Mouse (Mus musculus) stomach, embryonic 16.5 days (tissue): ENCODE results near the gene Frs2. TPM values are rescaled to one million over a fixed set of nuclear protein-coding genes. Genes with fewer than 3 reads are reported as not detected.

Source experiments
- ATAC-seq: fragments of 200-750 bp; cut with Nextera tagmentation; 2 replicates; pipeline ENCODE4 v1.8.0; 2017; ENCODE audit warnings: moderate number of reproducible peaks, moderate TSS enrichment; ENCODE audit not compliant: insufficient read depth, low FRiP score
- H3K27ac ChIP-seq: fragments of 300-500 bp; sonication (generic); 2 replicates; pipeline ENCODE4 v1.5.1; 2014; ENCODE audit warnings: low read length
- H3K27me3 ChIP-seq: fragments of 300-500 bp; sonication (generic); 2 replicates; pipeline ENCODE4 v1.6.1; 2014; ENCODE audit warnings: low read length, control low read depth, mixed read lengths; ENCODE audit not compliant: control insufficient read depth, insufficient read depth
- H3K36me3 ChIP-seq: fragments of 300-500 bp; sonication (generic); 2 replicates; pipeline ENCODE4 v1.6.1; 2014; ENCODE audit warnings: low read length; ENCODE audit not compliant: control insufficient read depth, insufficient read depth
- H3K4me1 ChIP-seq: fragments of 300-500 bp; sonication (generic); 2 replicates; pipeline ENCODE4 v1.6.1; 2014; ENCODE audit warnings: low read length, control low read depth, mixed read lengths; ENCODE audit not compliant: control insufficient read depth, insufficient read depth
- H3K4me2 ChIP-seq: fragments of 300-500 bp; sonication (generic); 2 replicates; pipeline ENCODE4 v1.6.1; 2014; ENCODE audit warnings: low read depth, low read length, mixed read lengths
- H3K4me3 ChIP-seq: fragments of 300-500 bp; sonication (generic); replicated peaks from 2 replicates; pipeline ENCODE4 v1.5.1; 2014; ENCODE audit warnings: mild to moderate bottlenecking, low read length
- H3K9ac ChIP-seq: fragments of 300-500 bp; sonication (generic); 2 replicates; pipeline ENCODE4 v1.6.1; 2014; ENCODE audit warnings: low read length
- H3K9me3 ChIP-seq: fragments of 300-500 bp; sonication (generic); replicated peaks from 2 replicates; pipeline ENCODE4 v1.6.1; 2016; ENCODE audit warnings: low read length, control low read depth; ENCODE audit not compliant: control insufficient read depth
- WGBS: fragments of 180-500 bp; shearing (Covaris S2); extraction: QIAGEN DNeasy Blood & Tissue Kit; methylation state at CpG from one replicate; pipeline ENCODE4 v1.1.7; 2014; 5-methylcytosine and 5-hydroxymethylcytosine counted together
- polyA plus RNA-seq: library from polyadenylated mRNA; unstranded; fragments of >200 nt; fragmentation: Nextera tagmentation; extraction: Ambion mirVana; gene quantifications from 2 replicates; pipeline ENCODE4 v1.2.1, GENCODE M21; 2015

Gene Frs2
- polyA plus RNA-seq, 1 experiment from 2014 or later, result 18.7 TPM

DNA sequence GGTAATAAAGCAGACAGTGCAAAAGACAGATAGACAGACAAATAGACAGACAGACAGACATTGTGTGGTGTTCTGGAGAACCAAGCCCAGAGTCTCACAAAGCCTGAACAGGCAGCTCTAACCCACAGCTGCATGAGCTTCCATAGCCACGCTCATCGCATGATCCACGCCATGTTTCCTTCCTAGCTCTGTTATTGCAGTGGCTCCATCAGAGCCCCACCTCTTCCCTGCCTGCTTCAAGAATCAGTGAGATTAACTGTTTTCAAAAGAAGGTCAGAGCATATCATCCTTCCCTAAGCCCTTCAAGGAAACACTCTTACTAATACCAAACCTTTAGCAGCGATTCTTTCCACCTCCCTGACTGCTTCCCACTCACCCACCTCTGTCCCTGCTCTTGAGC, 43.3 kb downstream of the Frs2 start:
- Histone ChIP-seq H3K27me3 (no peaks in the 10 kb centered on the region), H3K9me3 (no peaks in the 10 kb centered on the region), H3K36me3 (no peaks in the 10 kb centered on the region), H3K9ac (no peak overlapping the region), H3K4me3 (no peak overlapping the region), H3K4me2 (no peak overlapping the region), H3K4me1 (peaks cover 26% of the 10 kb centered on the region), H3K27ac (no peak overlapping the region; the same call in 1 of the 2 replicates)
- ATAC-seq, result peak; percentile 35; the same call in 1 of the 2 replicates
- 48% methylated on average over 4 of the region's 4 CpGs for WGBS

DNA sequence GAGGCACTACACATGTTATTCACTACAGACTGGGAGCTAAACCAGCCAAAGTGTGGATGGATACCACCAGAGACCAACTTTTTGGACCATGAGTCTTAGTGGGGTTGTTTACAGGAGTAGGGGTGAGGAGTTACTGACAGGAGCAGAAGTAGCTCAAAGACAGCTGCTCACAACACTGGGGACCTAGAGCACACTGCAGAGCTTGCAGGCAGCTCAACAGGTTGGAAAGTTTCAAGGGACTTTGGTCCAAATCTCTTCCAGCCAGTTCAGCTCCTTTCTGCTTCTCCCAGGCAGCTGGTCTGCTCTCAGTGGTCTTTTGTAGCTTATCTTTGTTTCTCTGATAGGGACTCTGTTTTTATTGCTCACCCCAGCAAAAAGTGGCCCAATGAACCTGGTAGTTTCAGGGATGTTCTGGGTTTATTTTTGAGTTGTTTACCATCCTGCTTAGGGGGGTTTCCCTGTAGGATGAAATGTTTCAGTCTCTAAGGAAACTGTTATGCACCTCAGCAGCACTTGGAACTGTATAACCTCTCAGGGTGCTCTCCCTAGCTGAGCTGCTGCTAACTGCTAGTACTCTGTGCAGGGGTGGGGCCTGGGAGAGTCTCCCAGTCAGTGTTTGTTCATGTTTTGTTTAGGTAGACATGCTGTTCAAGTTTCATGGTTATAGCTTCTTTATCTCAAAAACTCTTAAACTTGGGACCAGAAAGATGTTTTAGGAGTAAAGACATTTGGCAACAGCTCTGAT, 44.3 kb downstream of the Frs2 start:
- H3K4me1 ChIP-seq, result peaks cover 24% of the 10 kb centered on the region
- no peaks in the 10 kb centered on the region for H3K36me3 ChIP-seq
- H3K4me3 ChIP-seq, result no peak overlapping the region
- no peaks in the 10 kb centered on the region for H3K9me3 ChIP-seq
- no peak overlapping the region for H3K4me2 ChIP-seq
- H3K27me3 ChIP-seq, result no peaks in the 10 kb centered on the region
- H3K9ac ChIP-seq, result no peak overlapping the region
- no peak for ATAC-seq
- no peak overlapping the region for H3K27ac ChIP-seq

DNA sequence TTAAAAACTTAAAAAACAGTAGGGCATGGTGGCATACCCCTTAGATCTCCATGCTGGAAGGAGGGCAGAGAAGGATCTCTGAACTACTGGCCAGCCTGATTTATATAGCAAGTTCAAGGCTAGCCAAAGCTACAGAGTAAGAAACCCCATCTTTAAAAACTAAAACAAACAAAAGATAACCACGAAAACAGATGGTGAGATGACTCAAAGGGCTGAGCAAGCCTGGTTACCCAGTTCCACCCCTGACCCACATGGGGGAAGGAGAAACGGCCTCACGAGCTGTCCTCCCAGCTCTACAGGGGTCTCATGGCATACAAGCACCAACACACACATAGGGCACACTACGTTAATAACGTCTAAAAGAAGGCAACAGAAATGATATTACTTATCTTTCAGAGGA, 48.2 kb downstream of the Frs2 start:
- Histone ChIP-seq H3K4me2 (no peak overlapping the region), H3K27me3 (no peaks in the 10 kb centered on the region), H3K9ac (no peak overlapping the region), H3K36me3 (no peaks in the 10 kb centered on the region), H3K4me3 (no peak overlapping the region), H3K9me3 (no peaks in the 10 kb centered on the region), H3K4me1 (peaks cover 10% of the 10 kb centered on the region; the same call in 1 of the 2 replicates), H3K27ac (no peak overlapping the region)
- ATAC-seq, result no peak
- WGBS, result 73% methylated on average over 5 of the region's 5 CpGs

DNA sequence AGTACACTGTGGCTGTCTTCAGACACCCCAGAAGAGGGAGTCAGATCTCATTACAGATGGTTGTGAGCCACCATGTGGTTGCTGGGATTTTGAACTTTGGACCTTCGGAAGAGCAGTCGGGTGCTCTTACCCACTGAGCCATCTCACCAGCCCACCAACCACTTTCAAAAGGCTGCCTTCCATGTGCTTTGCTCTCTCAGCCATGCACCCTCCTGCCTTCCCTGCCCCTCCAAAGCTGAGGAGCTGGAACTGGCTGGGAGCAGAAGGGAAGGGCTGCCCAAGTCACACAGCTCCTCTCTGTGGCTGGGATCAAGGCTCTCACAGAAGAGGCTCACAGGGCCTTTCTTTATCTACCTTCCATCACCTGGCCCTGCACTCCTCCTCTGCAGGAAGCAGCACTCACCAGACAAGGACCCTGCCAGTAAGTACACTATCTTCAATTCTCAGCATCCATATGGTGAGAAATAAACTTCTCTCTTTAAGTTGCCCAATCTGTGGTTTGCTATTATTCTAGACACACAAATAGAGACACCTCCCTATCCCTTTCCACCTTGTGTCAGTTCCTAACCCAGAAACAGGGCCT, 51.1 kb downstream of the Frs2 start:
- 74% methylated on average over 2 of the region's 2 CpGs for WGBS
- no peak for ATAC-seq
- H3K4me3 ChIP-seq, result no peak overlapping the region

DNA sequence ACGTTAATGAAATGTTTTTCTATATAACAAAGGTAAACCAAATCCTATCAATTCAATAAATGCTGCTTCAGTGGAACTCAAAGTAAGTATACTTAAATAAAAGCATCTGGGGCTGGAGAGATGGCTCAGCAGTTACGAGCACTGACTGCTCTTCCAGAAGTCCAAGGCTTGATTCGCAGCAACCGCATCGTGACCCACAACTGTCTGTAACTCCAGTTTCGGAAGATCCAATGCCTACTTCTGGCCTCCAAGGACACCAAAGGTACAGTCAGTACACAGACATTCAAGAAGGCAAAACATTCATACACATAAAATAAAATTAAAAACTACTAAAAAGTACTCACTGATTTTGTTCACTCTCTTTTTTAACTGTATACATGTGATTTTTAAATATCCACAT, 52.2 kb downstream of the Frs2 start:
- Histone ChIP-seq H3K4me2 (no peak overlapping the region), H3K27me3 (no peaks in the 10 kb centered on the region), H3K36me3 (no peaks in the 10 kb centered on the region), H3K4me3 (no peak overlapping the region), H3K27ac (no peak overlapping the region), H3K4me1 (peaks cover 11% of the 10 kb centered on the region), H3K9me3 (no peaks in the 10 kb centered on the region), H3K9ac (no peak overlapping the region)
- 88% methylated on average over 6 of the region's 6 CpGs for WGBS
- no peak for ATAC-seq

More for the DNA sequence above, 51.1 kb downstream of the Frs2 start:
- Histone ChIP-seq H3K9ac (no peak overlapping the region), H3K27me3 (no peaks in the 10 kb centered on the region), H3K36me3 (no peaks in the 10 kb centered on the region), H3K9me3 (no peaks in the 10 kb centered on the region), H3K4me2 (no peak overlapping the region), H3K27ac (no peak overlapping the region), H3K4me1 (peaks cover 11% of the 10 kb centered on the region)

DNA sequence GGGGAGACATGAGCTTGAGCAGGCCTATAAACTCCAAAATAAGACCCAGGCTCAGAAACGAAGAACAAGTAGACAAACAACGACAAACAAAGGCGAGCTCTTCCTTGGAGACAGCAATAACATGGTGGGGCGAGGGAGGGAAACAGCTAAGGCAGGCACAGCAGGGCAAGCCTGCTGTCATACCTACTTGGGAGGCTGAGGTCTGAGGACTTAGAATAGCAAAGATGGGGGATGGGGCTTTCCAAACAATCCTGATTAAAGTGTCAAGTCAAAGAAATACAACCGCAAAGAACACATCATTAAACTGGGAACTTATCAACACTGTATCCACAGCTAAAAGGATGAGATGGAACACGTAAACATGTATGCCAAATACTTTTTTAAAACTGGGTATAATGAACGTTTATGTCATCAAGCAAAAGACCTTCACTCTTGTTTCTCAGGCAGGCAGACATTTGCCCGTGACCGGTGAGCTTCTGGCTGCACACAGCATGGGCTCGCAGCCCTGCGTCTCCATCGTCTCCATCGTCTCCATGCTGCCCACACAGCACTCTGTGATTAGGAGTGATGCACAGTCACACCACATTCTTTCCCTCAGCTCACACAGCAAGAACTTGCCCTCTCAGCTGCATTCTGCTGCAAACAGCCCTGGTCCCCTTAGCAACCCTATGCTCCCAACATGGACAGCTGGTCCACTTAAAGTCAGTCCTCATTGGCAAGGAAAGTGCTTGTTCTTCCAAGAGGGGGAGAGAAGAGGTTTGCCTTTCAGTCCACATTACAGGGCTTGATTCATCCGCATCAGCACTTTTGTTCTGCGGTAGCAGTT, 53.6 kb downstream of the Frs2 start:
- H3K27me3 ChIP-seq, result no peaks in the 10 kb centered on the region
- WGBS, result 40% methylated on average over 15 of the region's 15 CpGs
- H3K36me3 ChIP-seq, result no peaks in the 10 kb centered on the region
- 0 out of 2 replicates have a peak overlapping the region, but pooled peaks have one; percentile 9 for H3K27ac ChIP-seq
- ATAC-seq, result peak; percentile 79
- no peak overlapping the region for H3K4me2 ChIP-seq
- no peak overlapping the region for H3K9ac ChIP-seq
- peaks cover 11% of the 10 kb centered on the region for H3K4me1 ChIP-seq
- H3K4me3 ChIP-seq, result no peak overlapping the region
- H3K9me3 ChIP-seq, result no peaks in the 10 kb centered on the region

DNA sequence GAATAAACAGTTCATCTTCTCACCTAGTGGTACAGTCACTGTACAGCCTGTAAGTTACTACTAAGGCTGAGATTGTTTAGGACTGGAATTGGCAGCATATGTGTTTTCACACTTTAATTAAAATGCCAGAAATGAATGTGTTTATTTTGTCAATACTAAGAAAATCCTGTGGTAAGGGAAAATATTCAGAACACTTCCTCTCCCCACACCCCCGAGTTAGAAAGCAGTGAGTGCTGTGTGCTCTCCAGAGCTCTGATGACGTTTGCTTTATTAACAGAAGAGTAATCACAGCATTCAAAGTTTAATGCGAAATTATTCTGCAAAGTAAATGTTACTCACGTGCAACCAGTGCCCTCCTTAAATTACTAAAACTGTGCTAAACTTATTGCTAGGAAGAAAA, 58.7 kb downstream of the Frs2 start:
- Histone ChIP-seq H3K4me2 (no peak overlapping the region), H3K4me3 (no peak overlapping the region), H3K9ac (no peak overlapping the region), H3K9me3 (no peaks in the 10 kb centered on the region), H3K27me3 (no peaks in the 10 kb centered on the region), H3K36me3 (no peaks in the 10 kb centered on the region; the same call in 1 of the 2 replicates), H3K27ac (no peak overlapping the region), H3K4me1 (peaks cover 5% of the 10 kb centered on the region; the same call in 1 of the 2 replicates)
- 61% methylated on average over 4 of the region's 4 CpGs for WGBS
- no peak for ATAC-seq

DNA sequence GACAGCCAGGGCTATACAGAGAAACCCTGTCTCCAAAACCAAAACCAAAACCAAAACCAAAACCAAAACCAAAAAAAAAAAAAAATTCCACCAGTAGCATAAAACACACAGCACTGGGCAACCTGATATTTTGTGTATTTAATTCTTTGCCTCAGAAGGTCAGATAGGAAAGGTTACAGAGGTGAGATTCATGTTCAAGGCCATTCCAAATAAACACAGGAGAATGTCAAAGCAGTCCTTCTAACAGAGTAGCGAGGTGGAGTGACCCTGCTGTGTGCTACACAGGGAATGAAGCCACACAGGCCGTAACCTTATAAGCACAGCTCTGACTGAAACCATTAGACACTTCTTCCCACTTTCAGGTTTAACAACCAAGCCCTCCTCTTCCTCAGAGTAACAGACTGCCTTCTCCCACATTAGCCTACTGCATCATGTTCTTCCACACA, 66.4 kb downstream of the Frs2 start:
- H3K4me1 ChIP-seq, result no peaks in the 10 kb centered on the region
- peaks cover 6% of the 10 kb centered on the region for H3K36me3 ChIP-seq
- H3K27ac ChIP-seq, result no peak overlapping the region
- no peak overlapping the region for H3K4me3 ChIP-seq
- 73% methylated on average over 2 of the region's 2 CpGs for WGBS
- H3K27me3 ChIP-seq, result no peaks in the 10 kb centered on the region
- H3K9me3 ChIP-seq, result no peaks in the 10 kb centered on the region
- ATAC-seq, result no peak
- H3K9ac ChIP-seq, result no peak overlapping the region
- no peak overlapping the region for H3K4me2 ChIP-seq

DNA sequence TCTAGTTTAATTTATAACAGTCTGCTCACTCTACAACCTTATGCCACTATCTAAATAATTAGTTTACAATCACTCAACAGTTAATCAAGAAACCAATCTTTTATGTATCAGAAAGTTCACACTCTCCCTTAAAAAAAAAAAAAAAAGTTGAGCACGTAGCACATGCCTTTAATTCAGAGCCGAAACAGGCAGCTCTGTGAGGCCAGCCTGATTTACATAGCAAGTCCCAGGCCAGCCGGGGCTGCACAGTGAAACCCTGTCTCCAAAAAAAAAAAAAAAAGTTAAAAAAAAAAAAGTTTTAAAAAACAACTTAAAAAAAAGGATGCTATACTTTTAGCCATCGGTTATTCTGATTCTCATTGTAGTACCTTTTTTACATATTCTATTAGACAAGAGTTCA, 67.0 kb downstream of the Frs2 start:
- H3K9me3 ChIP-seq, result no peaks in the 10 kb centered on the region
- no peaks in the 10 kb centered on the region for H3K4me1 ChIP-seq
- no peak overlapping the region for H3K4me3 ChIP-seq
- H3K36me3 ChIP-seq, result peaks cover 12% of the 10 kb centered on the region
- H3K27ac ChIP-seq, result no peak overlapping the region
- H3K27me3 ChIP-seq, result no peaks in the 10 kb centered on the region
- no peak overlapping the region for H3K9ac ChIP-seq
- WGBS, result 77% methylated on average over 4 of the region's 4 CpGs
- ATAC-seq, result no peak
- H3K4me2 ChIP-seq, result no peak overlapping the region
